Mouse (Mus musculus) right cerebral cortex, postnatal 25 days (tissue): ENCODE results near the gene Mc3r.

Experiments used
- DNase-seq: peaks from one replicate; pipeline ENCODE4 v3.0.0; 2022

The Mc3r gene

DNA sequence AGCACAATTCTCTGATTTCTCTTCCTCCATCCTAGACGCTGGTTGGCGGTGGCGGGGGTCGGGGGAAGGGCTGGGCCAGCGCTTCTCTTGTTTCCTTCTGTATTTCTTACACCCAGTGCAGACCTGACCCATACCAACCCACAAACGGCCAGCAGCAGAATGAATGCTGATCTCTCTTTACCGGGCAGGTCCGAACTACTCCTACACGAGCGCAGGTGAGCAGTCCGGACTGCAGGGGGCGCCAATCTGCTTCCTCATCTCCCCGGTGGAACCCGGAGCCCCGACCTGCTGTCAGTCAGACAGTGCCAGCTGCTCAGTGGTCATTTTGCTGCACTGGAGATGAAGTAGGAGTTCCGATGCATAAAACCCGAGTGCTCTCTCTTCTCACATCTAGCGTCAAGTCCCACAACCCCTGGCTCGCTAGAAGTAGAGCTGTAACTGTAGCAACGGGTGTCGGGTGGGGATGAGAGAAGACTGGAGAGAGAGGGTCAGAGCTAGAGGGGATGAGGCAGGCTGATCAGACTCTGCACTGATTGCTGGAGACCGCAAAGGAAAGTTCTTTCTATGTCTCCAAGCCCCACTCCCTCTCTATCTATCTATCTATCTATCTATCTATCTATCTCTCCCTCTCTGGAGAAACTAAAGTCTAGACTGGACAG, at the start of gene Mc3r:
Mc3r (plus strand) TSS at position 387 of the 659 bp plus-strand sequence.
- peak; percentile 41 for DNase-seq

DNA sequence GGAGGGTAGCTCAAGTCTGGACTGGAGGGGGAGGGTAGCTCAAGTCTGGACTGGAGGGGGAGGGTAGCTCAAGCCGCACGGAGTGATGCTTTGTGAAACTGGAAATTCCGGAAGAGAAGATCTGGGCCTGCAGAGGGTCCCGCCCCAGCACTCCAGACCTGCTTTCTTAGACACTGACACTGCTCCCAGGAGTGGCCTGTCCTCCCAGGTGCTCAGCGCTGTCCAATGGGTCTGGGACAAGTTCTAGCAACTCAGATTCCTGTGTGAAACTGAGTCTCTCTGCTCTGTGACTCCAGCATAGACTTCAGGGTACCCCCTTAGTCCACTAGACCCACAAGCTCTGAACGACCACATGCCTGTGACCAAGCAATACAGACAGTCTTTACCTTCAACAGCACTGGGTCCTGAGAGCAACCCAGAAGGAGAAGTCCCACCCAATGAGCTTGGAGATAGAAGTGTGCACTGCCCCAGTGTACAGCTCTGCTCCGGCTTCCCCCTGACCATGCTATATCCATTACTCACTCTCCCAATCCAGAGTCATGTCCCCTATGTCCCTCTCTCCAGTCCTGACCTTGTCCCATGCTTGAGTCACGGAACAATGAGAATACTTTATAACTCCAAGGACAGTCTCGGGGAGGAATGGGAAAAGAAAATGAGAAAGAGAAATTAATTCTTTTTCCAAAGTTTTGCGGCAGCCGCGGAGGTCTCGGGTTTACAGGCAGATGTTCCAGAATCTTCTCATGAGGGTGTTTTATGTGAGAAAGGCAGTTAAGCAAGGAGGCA, 46.1 kb upstream of the Mc3r start:
- no peak for DNase-seq

DNA sequence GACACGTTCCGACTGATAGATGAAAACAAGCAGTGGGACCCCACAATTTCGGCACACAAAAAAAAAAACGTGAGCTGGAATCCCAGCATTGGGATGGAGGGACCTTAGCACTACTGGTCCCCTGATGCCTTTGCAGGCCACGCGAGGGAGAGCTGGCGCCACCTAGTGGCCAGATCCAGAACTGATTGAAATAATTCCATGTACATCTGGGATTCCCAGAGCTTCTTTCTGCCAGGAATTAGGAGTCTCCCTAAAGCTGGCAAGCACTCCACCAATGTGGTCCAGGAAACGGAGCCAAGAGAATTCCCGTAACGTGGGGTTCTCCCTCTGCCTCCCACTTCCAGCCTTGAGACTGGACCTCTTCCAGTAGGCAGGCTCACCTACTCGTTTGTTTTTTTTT, 41.3 kb upstream of the Mc3r start:
- DNase-seq, result peak; percentile 82

DNA sequence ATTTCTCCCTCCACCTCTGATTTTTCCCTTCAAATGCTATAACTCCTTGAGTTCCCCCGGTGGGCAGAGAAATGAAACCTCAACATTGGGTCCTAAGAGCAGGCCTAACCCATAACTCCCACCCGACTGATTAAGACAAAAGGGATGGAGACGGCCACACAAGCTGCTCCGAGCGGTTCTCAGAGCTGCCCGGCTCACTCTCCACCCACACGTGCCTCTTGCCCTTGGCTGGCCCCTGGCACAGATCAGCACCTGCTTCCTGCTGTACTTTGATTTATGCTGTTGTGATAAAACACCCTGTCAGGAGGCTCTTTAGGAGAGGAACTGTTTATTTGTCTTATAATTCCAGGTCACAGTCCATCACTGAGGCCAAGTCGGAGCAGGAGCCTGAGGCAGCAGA, 34.8 kb upstream of the Mc3r start:
- DNase-seq, result no peak

DNA sequence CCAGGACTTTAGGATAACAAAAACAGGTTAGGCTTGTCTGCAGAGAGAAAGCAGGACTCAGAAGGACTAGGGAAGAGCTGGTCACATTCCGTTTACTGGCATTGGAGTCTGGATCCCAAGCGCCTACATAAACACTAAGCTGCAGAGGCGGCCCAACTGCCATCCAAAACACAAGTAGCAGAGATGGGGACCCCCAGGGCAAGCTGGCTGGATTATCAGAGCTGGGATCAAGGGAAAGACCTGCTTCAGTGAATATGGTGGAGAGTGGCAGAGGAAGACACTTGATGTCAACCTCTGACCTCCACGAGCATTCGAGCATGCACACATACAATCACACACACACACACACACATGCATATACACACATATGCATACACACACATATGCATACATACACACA, 34.0 kb upstream of the Mc3r start:
- DNase-seq, result no peak

DNA sequence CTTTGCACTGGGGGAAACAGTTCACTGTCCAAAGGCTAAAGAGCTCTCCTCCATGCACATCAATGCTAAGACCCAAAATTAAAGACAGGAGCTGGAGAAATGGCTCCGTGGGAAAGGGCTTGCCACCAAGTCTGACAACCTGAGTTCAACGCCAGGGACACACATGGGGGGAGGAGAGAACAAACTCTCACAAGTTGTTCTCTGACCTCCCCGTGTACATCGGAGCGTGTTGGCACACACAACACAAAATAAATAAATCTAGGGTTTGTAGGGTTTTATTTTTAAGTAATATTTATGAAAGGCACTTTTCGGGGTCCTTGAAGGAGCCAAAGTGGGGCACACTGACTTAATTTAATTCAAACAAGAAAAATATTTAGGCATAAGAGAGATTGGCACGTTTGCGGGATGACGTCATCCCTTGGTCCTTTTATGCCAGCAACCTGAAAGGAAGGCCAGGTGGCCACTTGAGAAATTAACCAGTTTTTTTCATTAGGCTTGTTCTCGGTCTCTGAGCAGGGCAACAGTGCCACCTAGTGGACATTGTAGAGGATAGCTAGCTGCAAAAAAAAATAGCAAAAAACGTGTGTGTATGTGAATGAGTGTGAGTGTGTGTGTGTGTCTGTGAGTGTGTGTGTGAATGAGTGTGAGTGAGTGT, 32.7 kb upstream of the Mc3r start:
- peak; percentile 36 for DNase-seq

DNA sequence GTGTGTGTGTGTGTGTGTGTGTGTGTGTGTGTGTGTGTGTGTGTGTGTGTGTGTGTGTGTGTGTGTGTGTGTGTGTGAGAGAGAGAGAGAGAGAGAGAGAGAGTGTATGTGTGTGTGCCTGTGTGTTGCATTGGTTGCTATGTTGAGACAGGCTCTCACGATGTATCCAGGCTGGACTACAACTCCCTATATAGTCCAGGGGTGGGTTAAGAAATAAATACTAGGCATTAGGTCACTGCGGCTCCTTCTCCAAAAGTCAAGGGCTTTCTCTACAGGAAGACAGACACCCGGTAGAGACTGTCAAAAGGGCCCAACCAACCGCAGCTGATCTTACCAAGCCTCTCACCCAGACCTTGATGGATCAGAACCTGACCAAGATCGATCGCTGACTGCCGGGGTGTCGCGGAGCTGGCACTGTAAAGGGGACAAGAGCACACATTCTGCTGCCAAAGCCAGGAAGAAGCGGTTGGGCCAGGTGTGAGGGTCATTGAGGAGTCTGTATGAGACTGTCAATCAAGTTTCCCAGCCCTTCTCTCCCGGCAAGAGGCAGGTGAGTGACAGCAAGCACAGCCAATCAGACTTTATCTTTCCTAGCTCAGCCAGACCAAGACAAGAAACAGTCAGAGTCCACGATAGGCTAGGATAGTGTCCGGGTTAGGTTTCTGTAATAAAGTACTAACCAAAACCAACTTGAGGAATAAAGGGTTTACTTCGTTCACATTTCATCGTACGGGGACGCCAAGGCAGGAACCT, 32.0 kb upstream of the Mc3r start:
- no peak for DNase-seq

DNA sequence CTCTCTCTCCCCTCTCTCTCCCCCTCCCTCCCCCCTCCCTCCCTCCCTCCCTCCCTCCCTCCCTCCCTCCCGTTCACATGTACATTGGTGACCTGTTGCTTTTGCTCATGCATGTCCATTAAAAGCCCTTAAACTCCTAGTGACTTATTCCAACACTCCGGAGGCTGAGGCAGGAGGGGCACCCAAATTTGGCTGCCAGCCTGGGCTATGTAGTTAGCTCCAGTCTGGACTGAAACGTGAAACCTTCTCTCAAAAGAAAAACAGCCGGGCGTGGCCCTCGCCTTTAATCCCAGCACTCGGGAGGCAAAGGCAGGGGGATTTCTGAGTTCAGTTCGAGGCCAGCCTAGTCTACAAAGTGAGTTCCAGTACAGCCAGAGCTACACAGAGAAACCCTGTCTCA, 30.4 kb upstream of the Mc3r start:
- no peak for DNase-seq

DNA sequence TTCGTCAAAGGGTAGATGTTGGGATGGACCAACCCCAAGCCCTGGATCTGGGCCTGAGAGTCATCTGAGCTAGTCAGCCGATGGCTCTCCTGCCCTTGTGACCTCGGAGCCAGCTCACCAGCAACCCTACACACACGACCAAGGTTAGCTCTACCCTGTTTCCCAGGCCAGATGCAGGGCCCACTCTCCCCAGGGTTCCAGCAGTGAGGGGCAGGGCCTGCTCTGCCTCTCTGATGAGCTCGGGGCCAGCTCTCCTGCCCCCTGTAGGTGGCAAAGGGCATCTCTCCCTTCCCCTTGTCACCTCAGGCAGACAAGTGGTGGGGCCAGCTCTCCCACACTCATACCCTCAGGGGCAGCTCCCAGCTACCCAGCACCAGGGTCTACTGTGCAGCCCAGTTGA, 29.1 kb upstream of the Mc3r start:
- DNase-seq, result no peak

DNA sequence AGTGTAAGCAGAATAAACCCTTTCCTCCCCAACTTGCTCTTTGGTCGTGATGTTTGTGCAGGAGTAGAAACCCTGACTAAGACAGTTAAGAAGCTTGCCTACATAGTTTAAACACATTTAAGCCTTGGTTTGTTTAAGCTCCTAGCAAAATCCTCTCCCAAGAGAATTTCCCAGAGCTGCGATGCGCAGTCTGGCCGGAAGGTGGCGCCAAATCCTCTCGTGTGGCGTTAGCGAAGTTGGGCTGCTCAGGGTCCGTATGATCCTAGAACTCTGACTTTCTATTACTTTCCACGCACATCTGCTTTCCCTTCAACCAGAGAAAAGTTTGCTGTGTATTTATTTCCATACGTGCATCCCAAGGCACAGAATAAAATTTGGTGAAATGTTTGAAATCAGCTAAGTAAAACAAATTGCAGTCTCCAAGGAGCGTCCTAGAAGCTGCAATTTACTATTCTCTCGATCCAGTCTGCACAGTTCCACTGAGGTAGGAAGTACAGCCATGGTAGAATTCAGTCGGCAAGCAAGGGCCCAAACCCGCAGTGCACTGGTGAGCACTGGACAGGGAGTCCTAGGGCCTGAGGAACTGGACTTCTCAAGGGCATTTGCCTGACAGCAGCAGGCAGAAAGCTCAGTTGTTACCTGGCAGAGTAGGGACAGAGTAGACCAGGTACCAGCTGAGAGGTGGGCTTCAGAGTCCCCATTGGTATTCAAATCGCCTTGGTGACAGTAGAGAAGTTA, 26.5 kb upstream of the Mc3r start:
- peak; percentile 73 for DNase-seq

DNA sequence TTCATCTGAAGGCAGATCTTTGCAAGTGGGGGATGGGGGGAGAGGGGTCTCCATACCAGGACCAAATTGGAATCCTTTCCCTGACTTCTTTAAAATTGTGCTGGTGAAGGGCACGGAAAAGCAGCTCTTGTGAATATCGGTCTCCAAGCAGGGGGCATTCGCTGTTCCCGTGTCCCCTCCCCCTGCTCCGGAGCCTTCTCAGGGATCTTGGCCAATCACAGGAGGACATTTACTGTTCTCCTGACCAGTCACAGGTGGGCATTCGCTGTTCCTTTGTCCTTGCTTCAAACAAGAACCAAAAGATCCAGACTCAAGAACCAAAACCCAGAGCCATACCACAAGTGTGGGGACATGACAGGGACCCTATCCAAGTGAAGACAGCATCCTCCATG, 25.9 kb upstream of the Mc3r start:
- DNase-seq, result no peak

DNA sequence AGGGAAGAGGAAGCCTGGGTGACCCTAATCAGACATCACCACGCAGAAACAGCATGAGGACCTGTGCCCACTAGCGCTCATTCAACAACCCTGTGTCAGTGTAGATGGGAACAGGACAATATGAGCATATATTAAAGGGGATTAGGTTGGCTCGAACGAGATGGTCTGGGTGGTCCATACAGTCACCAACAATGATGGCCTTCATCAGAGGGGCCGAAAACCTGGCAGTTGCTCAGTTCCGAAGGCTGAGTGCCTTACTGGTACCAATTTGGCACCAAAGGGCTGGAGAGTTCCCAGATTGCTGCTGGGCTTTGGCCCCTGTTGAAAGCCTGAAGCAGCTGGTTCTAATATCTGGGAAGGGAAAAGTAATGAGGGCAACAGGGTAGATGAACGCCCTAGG, 25.4 kb upstream of the Mc3r start:
- DNase-seq, result no peak

DNA sequence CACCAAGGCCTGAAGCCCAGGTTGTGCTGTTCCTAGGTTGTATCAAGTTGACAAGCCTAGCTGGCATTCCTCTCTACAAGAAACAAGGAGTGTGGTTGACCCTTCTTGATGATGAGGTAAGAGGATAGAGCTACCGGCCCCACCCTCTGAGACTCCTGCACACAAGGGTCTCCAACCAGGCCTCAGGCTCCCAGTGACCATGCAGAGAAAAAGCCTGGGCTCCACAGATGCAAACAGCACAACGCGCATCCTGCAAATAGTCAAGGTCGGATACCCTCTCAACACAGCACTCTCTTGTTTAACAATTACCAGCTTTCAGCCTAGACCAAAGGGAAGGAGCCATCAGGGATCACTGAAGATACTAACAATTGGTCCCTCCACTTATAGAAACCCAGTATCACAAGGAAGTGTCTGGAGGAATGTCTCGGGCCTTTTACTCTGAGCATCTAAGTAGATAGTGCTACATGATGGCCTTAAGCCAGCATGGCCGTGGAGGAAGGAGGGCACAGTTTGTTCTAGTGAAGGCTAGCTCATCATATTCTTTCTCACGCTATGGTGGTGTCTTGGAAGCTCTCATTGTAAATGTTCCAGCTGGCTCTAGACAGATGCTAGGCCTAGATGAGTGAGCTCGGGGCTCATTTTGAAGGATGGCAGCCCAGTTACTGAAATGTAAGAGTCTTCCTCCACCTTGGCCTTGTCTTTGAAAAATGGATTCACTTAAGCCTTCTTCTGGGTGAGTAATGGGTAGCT, 24.7 kb upstream of the Mc3r start:
- no peak for DNase-seq

DNA sequence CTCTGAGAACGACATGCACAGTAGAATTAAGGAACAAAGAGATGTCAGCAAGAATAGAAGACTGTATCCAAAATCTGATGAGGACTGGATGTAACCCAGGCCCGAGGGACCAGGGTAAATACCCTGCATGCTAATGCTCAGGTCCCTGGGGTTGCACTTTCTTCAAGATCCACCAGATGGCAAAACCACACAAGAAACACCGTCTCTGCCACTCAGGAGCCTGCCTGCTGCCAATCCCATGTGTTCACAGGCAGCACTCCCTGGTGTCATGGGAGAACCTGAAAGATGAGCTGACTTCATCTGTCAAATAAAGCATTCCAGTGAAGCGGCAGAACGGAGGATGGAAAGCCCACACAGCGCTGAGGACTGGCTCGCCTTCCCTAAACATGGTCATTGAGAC, 21.3 kb upstream of the Mc3r start:
- DNase-seq, result peak; percentile 45

DNA sequence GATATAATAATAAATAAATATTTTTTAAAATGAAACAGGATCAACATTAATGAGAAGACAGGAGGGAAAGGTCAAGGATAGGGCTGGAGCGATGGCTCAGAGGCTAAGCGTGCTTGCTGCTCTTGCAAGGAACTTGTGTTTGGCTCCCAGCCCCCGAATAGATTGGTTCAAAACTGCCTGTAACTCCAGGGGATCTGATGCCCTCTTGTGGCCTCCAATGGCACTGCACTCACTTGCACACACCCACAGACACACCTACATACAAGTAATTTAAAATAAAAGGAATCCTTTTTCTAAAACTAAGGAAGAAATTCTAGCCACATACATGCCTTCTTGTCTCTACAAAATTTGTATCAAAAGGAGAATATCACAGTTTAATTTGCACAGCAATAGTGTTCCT, 20.5 kb upstream of the Mc3r start:
- no peak for DNase-seq

DNA sequence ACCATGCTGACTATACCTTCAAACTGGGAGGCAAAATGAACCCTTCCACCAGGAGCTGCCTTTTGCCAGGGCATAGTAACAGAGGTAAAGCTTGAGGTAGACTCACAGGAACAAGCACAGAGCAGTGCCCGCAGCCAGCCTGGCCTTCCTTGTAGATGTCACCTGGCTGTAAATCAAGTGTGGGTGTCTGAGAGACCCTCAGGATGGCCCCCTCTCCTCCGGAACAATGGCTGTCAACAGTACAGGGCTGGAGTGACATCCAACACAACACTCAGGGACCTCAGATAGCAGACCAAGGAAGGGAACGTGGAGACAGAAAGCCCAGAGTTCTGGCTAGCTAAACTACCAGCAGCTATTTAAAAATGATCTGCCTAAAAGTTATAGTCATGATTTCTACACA, 19.1 kb upstream of the Mc3r start:
- no peak for DNase-seq

DNA sequence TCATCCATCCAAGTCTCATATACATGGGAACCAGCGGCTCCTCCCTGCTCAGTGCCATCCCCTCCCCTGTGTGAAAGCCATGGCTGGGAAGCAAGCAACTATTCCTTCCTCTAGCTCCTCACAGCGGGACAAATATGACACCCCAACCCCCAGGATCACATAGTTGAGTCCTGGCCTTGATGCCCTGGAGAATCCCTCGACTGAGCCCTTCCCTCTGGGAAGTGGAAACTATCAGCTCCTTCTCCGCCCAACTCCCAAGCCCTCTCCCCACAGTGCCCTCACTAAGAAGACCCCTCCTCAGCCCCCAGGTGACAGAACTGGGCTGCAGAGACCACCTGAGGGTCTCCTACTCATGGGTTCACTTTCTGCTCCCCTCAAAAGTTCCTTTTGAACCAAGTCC, 18.2 kb upstream of the Mc3r start:
- DNase-seq, result no peak

DNA sequence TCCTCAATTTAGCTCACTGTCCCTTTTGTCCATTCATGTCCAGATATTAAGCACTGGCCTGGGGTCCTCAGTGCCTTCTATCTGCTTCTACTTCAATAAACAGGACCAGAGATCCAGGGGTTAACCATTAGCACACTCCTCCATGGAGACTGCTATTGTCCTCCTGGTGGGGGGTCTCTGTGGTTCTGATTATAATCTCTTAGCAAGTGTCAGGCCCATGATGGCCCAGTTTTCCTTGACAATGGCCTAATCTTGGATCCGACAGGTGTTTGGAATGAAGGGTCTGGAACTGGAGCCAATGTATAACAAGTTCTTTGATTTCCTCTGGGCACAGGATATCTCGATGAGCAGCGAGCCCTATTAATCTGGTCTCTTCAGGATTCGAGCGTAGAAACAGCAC, 10.1 kb upstream of the Mc3r start:
- DNase-seq, result no peak

DNA sequence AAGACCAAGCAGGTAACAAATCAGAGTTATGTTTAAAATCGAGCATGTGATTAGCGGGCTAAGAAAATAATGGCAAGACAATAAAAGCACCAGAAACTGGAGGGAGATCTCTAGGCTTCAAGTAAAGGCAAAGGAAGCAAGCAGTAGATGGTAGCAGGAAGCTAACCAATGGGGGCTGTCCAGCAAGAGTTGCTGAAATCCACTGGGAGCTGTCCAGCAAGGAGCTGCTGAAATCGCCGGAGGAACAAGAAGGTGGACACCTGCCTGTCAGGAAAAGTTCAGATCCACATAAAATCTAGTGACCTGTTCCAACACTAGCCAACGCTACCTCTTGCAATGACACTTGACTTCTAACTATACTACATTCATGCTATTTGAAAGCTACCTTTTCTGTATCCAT, 7.3 kb upstream of the Mc3r start:
- DNase-seq, result no peak

DNA sequence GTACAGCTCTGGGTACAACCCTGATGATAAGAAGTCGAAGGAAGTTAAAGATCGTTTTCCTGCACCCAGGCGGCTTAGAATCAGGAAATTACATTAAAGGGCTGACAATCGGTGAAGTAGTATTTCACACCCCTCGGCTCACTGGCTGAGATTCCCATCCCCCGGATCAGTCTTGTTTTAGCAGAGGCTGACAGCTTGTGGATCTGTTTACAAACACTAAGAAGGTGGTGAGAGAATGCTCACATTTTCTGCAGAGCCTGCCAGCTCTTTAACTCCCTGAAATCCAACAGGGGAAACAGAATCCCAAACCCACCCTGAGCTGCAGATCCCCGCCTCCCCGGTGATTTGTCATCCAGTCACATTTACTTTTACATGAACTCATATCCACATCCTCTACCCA, 2.8 kb upstream of the Mc3r start:
- no peak for DNase-seq

DNA sequence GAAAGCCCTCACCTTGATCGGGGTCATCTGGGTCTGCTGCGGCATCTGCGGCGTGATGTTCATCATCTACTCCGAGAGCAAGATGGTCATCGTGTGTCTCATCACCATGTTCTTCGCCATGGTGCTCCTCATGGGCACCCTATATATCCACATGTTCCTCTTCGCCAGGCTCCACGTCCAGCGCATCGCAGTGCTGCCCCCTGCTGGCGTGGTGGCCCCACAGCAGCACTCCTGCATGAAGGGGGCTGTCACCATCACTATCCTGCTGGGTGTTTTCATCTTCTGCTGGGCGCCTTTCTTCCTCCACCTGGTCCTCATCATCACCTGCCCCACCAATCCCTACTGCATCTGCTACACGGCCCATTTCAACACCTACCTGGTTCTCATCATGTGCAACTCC, 1.0 kb downstream of the Mc3r start:
- DNase-seq, result no peak

DNA sequence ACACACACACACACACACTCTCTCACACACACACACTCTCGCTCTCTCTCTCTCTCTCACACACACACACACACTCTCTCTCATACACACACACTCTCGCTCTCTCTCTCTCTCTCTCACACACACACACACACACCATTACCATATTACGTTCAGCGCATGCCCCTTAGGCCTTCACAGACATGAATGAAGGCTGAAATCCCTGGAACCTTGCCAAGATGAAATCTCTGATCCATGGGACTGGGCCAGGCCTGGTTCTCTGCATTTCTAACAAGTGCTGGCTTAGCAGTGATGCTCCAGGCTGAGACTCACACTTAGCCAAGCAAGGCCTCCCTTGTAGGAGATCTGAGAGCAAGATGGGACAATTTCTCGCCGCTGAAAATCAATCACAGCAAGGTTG, 8.1 kb downstream of the Mc3r start:
- DNase-seq, result no peak
